Mouse (Mus musculus): Measurements from ENCODE around the gene Enthd1.
"Not testable (repeated sequence)": the region's sequence is repeated elsewhere in the genome, so short reads cannot be mapped to it uniquely, and the experiment has no call there.

Gene Enthd1

GRCm38 (mm10) chr15:80532281-80533072, 32.5 kb downstream of the Enthd1 start:
- DNase-seq: no peak

GRCm38 (mm10) chr15:80531026-80531425, 33.9 kb downstream of the Enthd1 start:
- no peak for DNase-seq

GRCm38 (mm10) chr15:80529955-80530869, 34.7 kb downstream of the Enthd1 start:
- no peak for DNase-seq

DNA sequence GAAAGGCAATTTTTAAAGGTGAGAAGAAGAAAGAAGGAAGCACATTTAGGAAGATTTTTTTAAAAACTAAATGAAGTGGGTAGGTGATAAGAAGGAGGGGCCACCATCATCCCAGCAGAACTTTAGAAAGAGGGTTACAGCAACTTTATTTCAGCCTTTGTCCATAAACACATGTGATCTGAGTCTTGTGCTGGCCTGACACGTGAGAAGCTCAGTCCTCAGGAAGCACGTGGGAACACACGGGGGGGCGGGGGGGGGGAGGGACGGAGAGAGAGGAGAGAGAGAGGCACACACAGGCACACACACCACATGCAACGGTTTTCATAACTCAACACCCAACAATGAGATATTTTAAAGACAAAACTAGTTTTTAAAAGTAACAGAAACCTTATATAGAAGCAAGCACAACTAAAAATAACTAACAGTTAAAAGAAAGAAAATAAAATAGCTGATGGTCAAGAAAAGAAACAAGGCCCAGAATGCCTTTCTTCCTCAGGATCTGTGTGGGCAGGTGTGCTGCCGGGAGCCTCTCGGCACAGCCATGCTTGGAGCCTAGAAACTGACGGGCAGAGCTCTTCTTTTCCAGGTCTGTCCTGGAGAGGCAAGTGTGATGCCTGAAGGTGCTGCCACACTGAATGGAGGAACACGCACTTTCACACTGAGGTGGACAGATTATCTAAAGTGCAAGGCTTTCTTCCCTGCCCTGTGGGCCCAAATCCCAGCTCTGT, 43.1 kb downstream of the Enthd1 start:
- DNase-seq: peak; percentile 53 to 58

- no peak for DNase-seq
These were observed 45.0 kb downstream of the Enthd1 start for GRCm38 (mm10) chr15:80519931-80520330.

DNA sequence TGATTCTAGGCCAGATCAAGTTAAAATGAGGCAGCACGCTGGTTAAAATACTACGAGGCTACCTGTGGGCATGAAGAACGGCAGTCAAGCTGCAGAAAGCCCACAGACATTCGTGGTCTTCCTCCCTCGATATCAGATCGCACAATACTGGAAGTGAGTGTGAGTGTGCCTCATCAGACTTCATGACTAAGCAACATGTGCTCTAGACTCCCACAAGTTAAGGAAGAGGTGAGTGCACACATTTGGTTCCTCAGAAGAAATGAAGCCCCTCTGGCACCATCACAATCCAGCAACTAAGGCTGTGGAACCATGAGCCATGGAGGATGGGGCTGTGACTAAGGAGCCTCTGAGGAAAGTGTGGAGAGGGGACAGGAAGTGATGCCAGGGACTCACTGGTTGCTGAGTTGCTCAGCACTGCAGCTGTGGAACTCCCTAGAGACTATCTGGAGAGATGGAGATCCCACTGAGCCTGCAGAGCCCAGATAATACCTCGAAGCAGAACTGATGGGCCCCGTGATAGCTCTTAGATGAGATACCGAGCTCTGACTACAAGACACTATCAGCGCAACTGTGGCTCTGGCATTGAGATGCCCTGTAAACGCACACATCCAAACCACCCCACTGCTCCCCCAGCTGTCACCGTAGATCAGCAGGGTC, 46.3 kb downstream of the Enthd1 start:
- DNase-seq: no peak

DNA sequence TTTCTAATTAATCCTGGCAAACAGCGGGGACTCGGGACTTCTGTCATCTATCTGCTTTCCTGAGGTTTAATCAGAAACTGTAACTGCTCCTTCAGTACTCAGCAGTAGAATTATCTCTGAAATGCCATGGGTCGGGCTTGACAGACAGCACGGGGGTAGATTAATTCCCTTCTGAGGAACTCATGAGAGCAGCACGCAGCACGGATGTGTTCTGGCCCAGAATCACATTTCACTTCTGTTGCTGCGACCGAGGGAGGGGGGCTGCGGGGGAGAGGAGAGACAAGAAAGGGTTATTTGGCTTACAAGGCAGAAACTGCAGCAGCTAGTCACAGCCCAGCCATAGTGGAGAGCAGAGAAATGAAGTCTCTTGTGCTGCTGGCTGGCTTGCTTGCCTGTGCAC, 47.0 kb downstream of the Enthd1 start:
- DNase-seq: no peak

GRCm38 (mm10) chr15:80516525-80516924, 48.4 kb downstream of the Enthd1 start:
- no peak for DNase-seq

DNA sequence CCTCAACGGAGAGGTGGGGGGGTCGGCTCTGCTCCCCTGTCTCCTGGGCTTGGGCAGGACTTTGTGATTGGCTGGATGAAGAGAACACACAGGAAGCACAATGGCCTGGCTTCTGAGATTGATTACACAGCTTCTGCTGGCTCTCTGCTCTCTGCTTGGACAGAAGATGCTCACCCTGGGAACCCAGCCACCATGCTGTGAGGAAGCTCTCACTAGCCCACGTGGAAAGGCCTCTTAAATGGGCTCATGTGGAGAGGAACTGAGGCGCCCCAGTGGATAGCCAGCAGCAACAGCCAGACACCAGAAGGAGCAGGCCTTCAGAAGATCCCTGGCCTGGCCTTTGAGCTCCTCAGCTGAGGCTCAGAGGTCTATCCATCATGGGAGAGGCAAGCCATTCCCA, 59.9 kb downstream of the Enthd1 start:
- no peak for DNase-seq

DNA sequence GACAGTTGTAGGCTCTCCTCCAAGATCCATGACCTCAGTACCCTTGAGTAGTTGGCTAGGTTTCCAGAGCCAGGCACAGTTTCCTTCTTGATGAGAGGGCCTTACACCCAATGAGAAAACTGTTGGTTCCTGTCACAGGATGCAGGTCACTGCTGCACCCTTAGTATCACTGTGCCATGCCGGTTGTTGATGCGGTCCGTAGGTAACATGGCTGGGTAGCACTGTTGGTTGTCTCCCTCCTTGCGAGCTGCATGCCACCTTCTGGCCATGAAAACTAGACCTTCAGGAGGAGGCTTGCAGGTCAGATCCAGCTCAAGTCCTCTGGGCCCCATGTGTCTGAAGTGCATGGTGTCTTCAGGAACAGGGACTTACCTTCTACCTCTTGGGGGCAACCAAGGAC, 61.8 kb downstream of the Enthd1 start:
- not testable (repeated sequence) for DNase-seq

GRCm38 (mm10) chr15:80502741-80503140, 62.2 kb downstream of the Enthd1 start:
- no peak for DNase-seq

DNA sequence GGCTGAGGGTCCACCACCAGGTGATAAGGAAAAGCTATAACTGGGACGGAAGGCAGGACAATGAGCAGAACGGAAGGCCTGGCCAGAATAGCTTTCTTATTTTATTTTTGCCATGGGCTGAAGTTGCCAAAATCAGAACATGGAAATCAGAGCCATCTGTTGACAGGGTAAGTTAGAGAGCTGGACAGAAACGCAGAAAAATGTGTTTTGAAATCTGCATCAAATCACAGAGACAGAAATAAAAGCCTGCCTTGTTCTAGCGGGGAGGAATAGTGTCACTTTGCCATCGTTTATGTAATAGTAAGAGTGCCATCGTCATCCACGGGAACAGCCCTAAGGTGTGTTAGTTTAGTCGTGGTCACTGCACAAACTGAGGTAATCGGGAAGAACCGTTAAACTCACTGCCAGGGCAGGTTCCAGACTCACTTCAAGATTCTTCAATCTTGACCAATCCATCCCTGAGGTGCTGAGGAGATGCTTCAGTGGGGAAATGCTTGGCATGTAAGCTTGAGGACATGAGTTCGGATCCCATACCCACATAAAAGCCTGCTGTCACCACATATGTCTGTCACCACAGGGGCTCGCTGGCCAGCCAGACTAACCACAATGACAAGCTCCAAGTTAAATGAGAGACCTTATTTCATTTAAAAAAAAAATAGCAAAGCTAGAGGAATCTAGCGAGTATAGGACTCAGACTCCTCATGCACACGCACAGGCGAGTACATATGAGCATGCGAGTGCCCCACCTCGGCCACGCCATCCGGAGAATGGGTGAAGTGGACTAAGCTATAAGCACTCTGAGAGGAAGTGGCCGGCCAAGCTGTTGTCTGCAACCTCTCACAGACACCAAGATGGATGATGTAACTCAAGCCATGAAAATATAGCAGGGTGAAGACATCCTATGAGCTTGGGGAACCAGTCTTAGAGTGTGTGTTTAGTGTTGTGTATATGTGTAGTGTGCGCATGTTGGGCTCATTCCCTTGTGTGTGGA, 63.6 kb downstream of the Enthd1 start:
- no peak for DNase-seq

DNA sequence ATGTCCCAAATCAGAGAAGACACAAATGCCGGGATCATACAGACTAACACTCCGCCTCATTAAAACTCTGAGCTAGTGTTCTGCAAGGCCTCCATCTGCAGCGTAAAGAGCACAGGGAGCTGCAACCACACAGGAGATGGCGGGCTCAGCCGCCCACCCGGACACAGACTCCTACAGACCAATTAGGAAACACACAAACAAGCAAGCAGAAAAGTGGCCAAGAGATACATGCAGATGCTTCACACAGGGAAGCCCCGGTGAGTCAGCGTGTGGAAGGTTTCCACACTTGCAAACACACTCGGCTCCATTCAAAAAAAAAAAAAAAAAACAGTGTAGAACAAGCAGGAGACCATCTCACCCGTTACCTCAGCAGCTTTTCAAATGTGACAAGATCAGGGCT, 64.5 kb downstream of the Enthd1 start:
- DNase-seq: no peak

DNA sequence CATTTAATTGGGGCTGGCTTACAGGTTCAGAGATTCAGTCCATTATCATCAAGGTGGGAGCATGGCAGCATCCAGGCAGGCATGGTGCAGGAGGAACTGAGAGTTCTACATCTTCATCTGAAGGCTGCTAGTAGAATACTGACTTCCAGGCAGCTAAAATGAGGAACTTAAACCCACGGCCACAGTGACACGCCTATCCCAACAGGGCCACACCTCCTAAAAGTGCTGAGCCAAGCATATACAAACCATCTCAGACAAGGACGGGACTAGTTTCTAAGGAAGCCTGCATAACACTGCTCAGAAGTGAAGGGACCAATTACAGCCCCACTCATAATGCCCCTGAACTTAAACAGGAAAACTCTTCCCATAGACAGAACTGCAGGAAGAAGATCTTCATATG, 67.2 kb downstream of the Enthd1 start:
- DNase-seq: not testable (repeated sequence)

DNA sequence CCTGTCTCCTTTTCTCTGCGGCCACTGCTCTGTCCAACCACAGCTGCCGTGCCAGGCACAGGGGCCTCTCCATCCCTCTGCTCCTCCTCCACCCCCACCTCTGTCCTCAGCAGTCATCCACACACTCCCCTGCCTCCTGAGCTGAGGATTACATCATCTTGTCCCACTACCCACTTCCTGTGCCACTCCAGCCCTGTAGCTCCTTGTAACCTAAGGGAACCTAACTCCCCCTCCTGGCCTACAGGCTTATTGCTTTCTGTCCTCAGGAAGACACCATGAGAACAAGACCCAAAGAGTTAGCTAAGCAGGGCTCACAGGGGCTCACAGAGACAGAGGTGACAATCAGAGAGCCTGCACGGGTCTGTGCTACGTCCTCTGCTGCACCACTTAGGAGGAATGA, 73.5 kb downstream of the Enthd1 start:
- DNase-seq: no peak

DNA sequence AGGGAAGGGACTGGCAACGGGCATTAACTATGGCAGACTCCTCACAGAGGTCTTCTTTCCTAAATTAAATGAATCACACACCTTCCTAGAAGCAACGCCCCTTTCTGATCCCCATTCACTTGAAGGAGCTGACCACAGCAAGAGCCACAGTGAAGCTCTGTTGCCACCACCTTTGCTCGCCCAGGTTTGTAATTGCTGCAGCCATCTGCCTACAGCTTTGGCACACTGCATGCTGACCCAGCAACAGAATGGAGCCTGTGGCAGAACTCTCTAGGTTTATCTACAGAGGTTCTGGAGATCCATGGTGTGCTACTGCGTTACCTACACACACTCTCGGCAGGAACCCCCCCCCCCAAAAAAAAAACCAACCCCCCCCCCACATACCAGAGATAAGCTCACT, 74.8 kb downstream of the Enthd1 start:
- DNase-seq: no peak

DNA sequence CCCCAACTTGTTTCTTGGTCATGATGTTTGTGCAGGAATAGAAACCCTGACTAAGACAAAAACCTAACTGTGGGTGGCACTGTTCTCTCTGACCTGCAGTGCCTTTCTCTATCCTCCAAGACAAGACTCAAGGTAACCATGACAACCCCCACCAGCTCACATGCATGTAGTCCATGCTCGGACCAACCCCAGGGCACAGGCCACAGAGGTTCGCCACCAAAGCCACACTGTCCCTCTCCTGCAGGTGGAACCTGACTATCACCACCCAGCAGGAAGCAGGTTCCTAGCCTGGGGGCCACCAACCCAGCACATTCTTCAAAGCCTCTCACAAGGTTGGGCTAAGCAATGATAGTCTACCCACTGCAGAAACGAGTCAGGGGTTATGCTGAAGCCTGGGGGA, 76.3 kb downstream of the Enthd1 start:
- no peak for DNase-seq

DNA sequence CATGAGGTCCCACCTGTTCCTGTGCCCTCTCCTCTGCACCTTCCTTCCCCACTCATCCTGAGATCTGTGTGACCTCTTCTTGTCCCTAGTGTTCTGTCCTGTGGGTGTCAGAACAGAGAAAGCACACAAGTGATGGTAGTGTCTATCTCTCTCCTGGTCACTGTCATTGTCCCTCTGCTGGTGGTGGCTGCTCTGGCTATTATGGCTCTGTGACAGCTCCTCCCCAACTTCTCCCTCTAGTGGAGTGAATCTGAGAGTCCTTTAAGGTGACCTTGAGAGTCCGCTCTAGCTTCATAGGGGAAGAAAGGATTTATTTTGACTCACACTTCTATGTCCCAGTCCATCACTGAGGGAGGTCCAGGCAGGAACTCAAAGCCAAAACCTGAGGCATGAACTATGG, 79.4 kb downstream of the Enthd1 start:
- no peak for DNase-seq

GRCm38 (mm10) chr15:80483041-80483705, 81.8 kb downstream of the Enthd1 start:
- DNase-seq: no peak

DNA sequence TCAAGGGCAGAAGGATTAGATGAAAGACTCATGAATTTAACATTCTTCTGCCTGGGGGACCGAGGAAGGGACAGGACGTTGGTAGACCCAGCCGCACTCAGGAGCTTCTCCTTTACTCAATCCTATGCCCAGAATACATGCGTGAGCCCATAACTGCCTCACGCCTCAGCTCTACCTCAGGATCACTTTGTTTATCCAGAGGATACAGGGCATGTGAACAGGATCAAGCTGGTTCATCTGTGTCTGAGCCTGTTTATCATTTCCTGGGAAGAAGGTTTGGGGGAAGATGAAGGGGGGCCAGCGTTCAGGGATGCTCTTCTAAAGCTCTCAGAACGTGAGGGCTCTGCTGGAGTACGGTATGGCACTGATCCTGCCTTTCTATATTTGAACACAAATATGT, 82.6 kb downstream of the Enthd1 start:
- DNase-seq: no peak
